Mouse (Mus musculus): Measurements from ENCODE around the gene Cd83. TPM values are rescaled to one million over a fixed set of nuclear protein-coding genes. Genes with fewer than 3 reads are reported as not detected.

The Cd83 gene
- polyA plus RNA-seq, 1 experiment from 2014 or later: 5.0 TPM

- no peak overlapping the region for H3K4me3 ChIP-seq (ENCODE audit: low read depth, low read length)
- H3K4me1 ChIP-seq (replicated peaks; ENCODE audit: control insufficient read depth, insufficient read depth, low read length): no peaks in the 10 kb centered on the region
- no peak for TF ChIP-seq CTCF (IDR thresholded peaks at IDR 0.05; ENCODE audit: low read depth)
- 34% methylated on average over 5 of the region's 5 CpGs for WGBS
- H3K9me3 ChIP-seq (ENCODE audit: control insufficient read depth): no peaks in the 10 kb centered on the region
- no peaks in the 10 kb centered on the region for H3K36me3 ChIP-seq (ENCODE audit: control insufficient read depth, insufficient read depth)
- H3K27ac ChIP-seq (ENCODE audit: low read depth, low read length): peak overlapping the region; percentile 50; the same call in 1 of the 2 replicates
- H3K4me2 ChIP-seq (replicated peaks; ENCODE audit: low read depth): peak overlapping the region; percentile 35; the same call in 1 of the 2 replicates
- no peak overlapping the region for H3K9ac ChIP-seq (ENCODE audit: low read depth, low read length)
- no peaks in the 10 kb centered on the region for H3K27me3 ChIP-seq (replicated peaks; ENCODE audit: control insufficient read depth, insufficient read depth, low read length)
- peak; percentile 95 for ATAC-seq
Measured at GRCm38 (mm10) chr13:43828648-43829047, 44.1 kb downstream of the Cd83 start.

- ATAC-seq: no peak
- Histone ChIP-seq H3K36me3 (ENCODE audit: control insufficient read depth, insufficient read depth) (no peaks in the 10 kb centered on the region), H3K4me2 (replicated peaks; ENCODE audit: low read depth) (no peak overlapping the region), H3K9me3 (ENCODE audit: control insufficient read depth) (no peaks in the 10 kb centered on the region), H3K9ac (ENCODE audit: low read depth, low read length) (no peak overlapping the region), H3K27me3 (replicated peaks; ENCODE audit: control insufficient read depth, insufficient read depth, low read length) (no peaks in the 10 kb centered on the region), H3K27ac (ENCODE audit: low read depth, low read length) (no peak overlapping the region), H3K4me1 (replicated peaks; ENCODE audit: control insufficient read depth, insufficient read depth, low read length) (no peaks in the 10 kb centered on the region; the same call in 1 of the 2 replicates), H3K4me3 (ENCODE audit: low read depth, low read length) (no peak overlapping the region)
- 0 out of 2 replicates have a peak, but pooled peaks have one; percentile 3 for TF ChIP-seq CTCF (IDR thresholded peaks at IDR 0.05; ENCODE audit: low read depth)
- 55% methylated on average over 8 of the region's 8 CpGs for WGBS
Measured at GRCm38 (mm10) chr13:43830892-43831673, 46.5 kb downstream of the Cd83 start.

GRCm38 (mm10) chr13:43832731-43833130 lies 48.2 kb downstream of the Cd83 start:
- no peaks in the 10 kb centered on the region for H3K27me3 ChIP-seq (replicated peaks; ENCODE audit: control insufficient read depth, insufficient read depth, low read length)
- no peak overlapping the region for H3K27ac ChIP-seq (ENCODE audit: low read depth, low read length)
- H3K4me1 ChIP-seq (replicated peaks; ENCODE audit: control insufficient read depth, insufficient read depth, low read length): no peaks in the 10 kb centered on the region; the same call in 1 of the 2 replicates
- ATAC-seq: no peak
- 73% methylated on average over 7 of the region's 7 CpGs for WGBS
- TF ChIP-seq CTCF (IDR thresholded peaks at IDR 0.05; ENCODE audit: low read depth): no peak
- no peaks in the 10 kb centered on the region for H3K36me3 ChIP-seq (ENCODE audit: control insufficient read depth, insufficient read depth)
- no peaks in the 10 kb centered on the region for H3K9me3 ChIP-seq (ENCODE audit: control insufficient read depth)
- H3K9ac ChIP-seq (ENCODE audit: low read depth, low read length): no peak overlapping the region
- no peak overlapping the region for H3K4me2 ChIP-seq (replicated peaks; ENCODE audit: low read depth)
- H3K4me3 ChIP-seq (ENCODE audit: low read depth, low read length): no peak overlapping the region

GRCm38 (mm10) chr13:43836376-43836775 lies 51.8 kb downstream of the Cd83 start:
- Histone ChIP-seq H3K36me3 (ENCODE audit: control insufficient read depth, insufficient read depth) (no peaks in the 10 kb centered on the region), H3K4me1 (replicated peaks; ENCODE audit: control insufficient read depth, insufficient read depth, low read length) (no peaks in the 10 kb centered on the region; the same call in 1 of the 2 replicates), H3K9ac (ENCODE audit: low read depth, low read length) (no peak overlapping the region), H3K4me3 (ENCODE audit: low read depth, low read length) (no peak overlapping the region), H3K27me3 (replicated peaks; ENCODE audit: control insufficient read depth, insufficient read depth, low read length) (no peaks in the 10 kb centered on the region), H3K27ac (ENCODE audit: low read depth, low read length) (no peak overlapping the region), H3K9me3 (ENCODE audit: control insufficient read depth) (no peaks in the 10 kb centered on the region), H3K4me2 (replicated peaks; ENCODE audit: low read depth) (no peak overlapping the region)
- no peak for TF ChIP-seq CTCF (IDR thresholded peaks at IDR 0.05; ENCODE audit: low read depth)
- ATAC-seq: no peak
- 54% methylated on average over 8 of the region's 8 CpGs for WGBS

- Histone ChIP-seq H3K4me2 (replicated peaks; ENCODE audit: low read depth) (no peak overlapping the region), H3K4me1 (replicated peaks; ENCODE audit: control insufficient read depth, insufficient read depth, low read length) (no peaks in the 10 kb centered on the region; the same call in 1 of the 2 replicates), H3K27me3 (replicated peaks; ENCODE audit: control insufficient read depth, insufficient read depth, low read length) (no peaks in the 10 kb centered on the region), H3K9ac (ENCODE audit: low read depth, low read length) (no peak overlapping the region), H3K27ac (ENCODE audit: low read depth, low read length) (no peak overlapping the region), H3K36me3 (ENCODE audit: control insufficient read depth, insufficient read depth) (no peaks in the 10 kb centered on the region), H3K4me3 (ENCODE audit: low read depth, low read length) (no peak overlapping the region), H3K9me3 (ENCODE audit: control insufficient read depth) (no peaks in the 10 kb centered on the region)
- no peak for TF ChIP-seq CTCF (IDR thresholded peaks at IDR 0.05; ENCODE audit: low read depth)
- ATAC-seq: no peak
- 74% methylated on average over 4 of the region's 4 CpGs for WGBS
Measured at GRCm38 (mm10) chr13:43837812-43838211, 53.2 kb downstream of the Cd83 start.

- ATAC-seq: no peak
- H3K4me1 ChIP-seq (replicated peaks; ENCODE audit: control insufficient read depth, insufficient read depth, low read length): no peaks in the 10 kb centered on the region
- TF ChIP-seq CTCF (IDR thresholded peaks at IDR 0.05; ENCODE audit: low read depth): no peak
- H3K4me2 ChIP-seq (replicated peaks; ENCODE audit: low read depth): no peak overlapping the region
- no peaks in the 10 kb centered on the region for H3K36me3 ChIP-seq (ENCODE audit: control insufficient read depth, insufficient read depth)
- WGBS: 81% methylated on average over 5 of the region's 5 CpGs
- no peak overlapping the region for H3K4me3 ChIP-seq (ENCODE audit: low read depth, low read length)
- H3K9ac ChIP-seq (ENCODE audit: low read depth, low read length): no peak overlapping the region
- H3K9me3 ChIP-seq (ENCODE audit: control insufficient read depth): no peaks in the 10 kb centered on the region
- no peaks in the 10 kb centered on the region for H3K27me3 ChIP-seq (replicated peaks; ENCODE audit: control insufficient read depth, insufficient read depth, low read length)
- no peak overlapping the region for H3K27ac ChIP-seq (ENCODE audit: low read depth, low read length)
Measured at GRCm38 (mm10) chr13:43845151-43845550, 60.6 kb downstream of the Cd83 start.

Data from intestine, postnatal 0 days (tissue).